Mouse (Mus musculus): ENCODE results near the gene Chrne.

Chrne gene

DNA sequence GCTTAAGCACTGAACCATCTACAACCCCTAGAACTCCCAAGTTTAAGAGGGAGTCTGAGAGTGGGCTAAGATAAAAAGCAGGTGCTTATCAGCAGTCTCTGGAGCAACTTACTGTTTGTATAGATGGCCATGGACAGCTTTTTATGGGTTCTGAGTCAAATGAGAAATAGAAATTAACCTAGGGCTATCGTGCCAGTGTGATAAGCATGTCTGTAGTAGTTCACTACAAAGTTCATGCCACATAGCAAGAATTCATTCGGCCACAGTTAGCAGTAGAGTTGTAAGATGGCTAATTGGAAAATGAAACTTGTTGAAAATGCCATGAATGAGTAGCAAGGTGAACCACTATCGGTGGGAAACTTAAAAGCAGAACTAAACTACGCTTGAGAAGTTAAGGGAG lies 29.5 kb upstream of the Chrne start:
- peaks cover 80% of the 10 kb centered on the region for H3K36me3 ChIP-seq (ENCODE audit: insufficient read depth, low read length)
- no peaks in the 10 kb centered on the region for H3K27me3 ChIP-seq (ENCODE audit: insufficient read depth, low read length)
- peak overlapping the region; percentile 98 for H3K4me3 ChIP-seq (replicated peaks; ENCODE audit: low read length)
- H3K4me1 ChIP-seq (replicated peaks; ENCODE audit: low read depth, low read length): peaks cover 71% of the 10 kb centered on the region
- no peak for TF ChIP-seq POU5F1 (IDR thresholded peaks at IDR 0.05; ENCODE audit: borderline replicate concordance, low read length)
- no peak for TF ChIP-seq NANOG (IDR thresholded peaks at IDR 0.05; ENCODE audit: borderline replicate concordance, low read length)
- no peak for TF ChIP-seq CTCF (conservative IDR thresholded peaks at IDR 0.05; ENCODE audit: low read length)
- peaks cover 47% of the 10 kb centered on the region for H3K9me3 ChIP-seq (ENCODE audit: low read length)

DNA sequence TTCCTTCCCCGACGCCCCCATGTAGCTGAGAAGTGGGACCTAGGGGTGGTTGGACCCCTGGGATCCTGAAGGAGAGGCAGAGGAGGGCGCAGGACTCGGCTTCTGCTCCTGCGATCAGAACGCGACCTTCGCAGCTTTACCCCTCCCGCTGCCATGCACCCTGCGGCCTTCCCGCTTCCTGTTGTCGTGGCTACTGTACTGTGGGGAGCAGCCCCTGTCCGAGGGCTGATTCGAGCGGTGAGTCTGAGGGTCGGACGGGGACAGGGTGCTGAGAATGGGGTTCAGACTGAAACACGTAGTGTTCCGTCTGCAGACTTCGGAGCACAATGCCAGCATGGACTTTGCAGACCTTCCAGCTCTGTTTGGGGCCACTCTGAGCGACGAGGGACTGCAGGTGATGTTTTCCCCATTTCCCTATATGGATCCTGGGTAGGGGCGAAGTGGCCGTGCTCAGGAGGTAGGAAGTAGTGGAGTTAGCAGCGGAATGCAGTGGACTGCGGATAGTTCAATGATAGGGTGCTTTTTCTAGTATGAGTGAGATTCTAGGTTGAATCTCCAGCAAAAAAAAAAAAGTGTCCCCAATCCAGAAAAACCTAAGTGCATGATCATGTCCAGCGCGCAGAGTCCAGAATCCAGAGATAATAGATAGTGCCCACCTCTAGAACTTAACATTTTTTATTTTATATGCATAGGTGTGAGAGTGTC lies 28.9 kb upstream of the Chrne start:
- TF ChIP-seq POU5F1 (IDR thresholded peaks at IDR 0.05; ENCODE audit: borderline replicate concordance, low read length): no peak
- no peak for TF ChIP-seq NANOG (IDR thresholded peaks at IDR 0.05; ENCODE audit: borderline replicate concordance, low read length)
- TF ChIP-seq CTCF (conservative IDR thresholded peaks at IDR 0.05; ENCODE audit: low read length): no peak
- Histone ChIP-seq H3K27me3 (ENCODE audit: insufficient read depth, low read length) (no peaks in the 10 kb centered on the region), H3K36me3 (ENCODE audit: insufficient read depth, low read length) (peaks cover 79% of the 10 kb centered on the region), H3K9me3 (ENCODE audit: low read length) (peaks cover 41% of the 10 kb centered on the region), H3K4me1 (replicated peaks; ENCODE audit: low read depth, low read length) (peaks cover 69% of the 10 kb centered on the region), H3K4me3 (replicated peaks; ENCODE audit: low read length) (peak overlapping the region; percentile 98)

DNA sequence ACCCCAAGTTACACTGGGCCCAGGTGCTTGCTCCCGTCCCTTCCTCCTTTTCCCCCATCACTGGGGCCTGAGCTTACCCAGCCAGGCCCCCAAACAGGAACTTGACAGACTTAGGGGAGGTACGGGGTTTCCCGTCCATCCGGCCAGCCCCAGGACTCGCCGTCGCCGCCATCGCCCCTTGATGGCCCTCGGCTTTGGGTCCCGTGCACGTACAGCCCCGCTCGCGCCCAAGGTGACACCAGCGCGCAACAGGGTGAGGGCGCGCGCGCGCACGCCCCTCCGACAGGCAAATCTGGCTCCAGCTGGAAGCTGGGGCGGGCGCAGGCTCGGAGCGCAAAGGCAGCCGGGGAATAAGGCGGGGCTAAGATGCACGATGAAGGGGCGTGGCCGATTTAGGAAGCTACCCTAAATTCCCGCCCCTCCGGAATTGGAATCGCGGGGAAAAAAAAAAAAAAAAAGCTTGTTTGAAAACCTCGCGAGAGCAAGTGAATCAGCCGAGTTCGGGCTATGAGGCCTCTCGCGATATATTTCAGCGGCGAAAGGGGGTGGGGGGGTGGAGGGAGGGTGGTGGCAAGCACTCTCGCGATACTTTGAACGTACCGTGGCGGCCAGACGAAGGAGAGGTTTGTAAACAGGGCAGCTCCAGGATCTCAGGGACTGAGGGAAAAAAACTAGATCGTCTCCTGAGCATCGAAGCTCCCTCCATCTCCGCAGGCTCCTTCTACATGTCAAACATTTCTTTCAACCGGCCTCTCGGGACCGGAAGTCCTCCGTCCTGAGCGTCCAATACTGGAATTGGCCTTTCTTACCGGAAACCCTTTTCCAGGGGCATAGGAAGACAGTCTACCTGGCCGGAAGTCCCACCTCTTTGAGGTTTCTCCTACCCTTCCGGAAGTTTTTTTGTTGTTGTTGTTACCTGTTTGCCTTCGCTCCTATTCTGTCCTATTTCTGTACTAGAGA lies 28.0 kb upstream of the Chrne start, which contains the start of the genes Rnf167 and Slc25a11:
TSS of gene Rnf167 (plus strand) at position 545 of the 960 bp plus-strand sequence.
TSS of gene Slc25a11 (minus strand) at position 789 of the 960 bp plus-strand sequence.
- peak within 1 kb of the TSS; percentile 98 for H3K4me3 ChIP-seq (replicated peaks; ENCODE audit: low read length)

DNA sequence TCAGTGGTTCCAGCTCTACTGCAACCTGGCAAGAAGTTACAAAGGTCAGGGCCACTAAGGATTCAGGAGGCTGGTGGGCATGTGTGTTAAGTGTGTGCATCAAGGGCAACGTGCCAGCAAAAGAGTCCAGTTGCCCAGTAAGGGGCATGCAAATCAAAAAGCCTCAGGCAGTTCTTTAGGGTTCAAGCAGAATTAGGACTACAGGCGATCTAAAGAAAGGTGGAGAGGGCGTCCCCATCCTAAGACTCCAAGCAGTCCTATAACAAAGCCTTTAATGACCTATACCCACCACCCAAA lies 27.2 kb upstream of the Chrne start:
- Histone ChIP-seq H3K4me1 (replicated peaks; ENCODE audit: low read depth, low read length) (peaks cover 54% of the 10 kb centered on the region), H3K9me3 (ENCODE audit: low read length) (peaks cover 24% of the 10 kb centered on the region), H3K27me3 (ENCODE audit: insufficient read depth, low read length) (no peaks in the 10 kb centered on the region), H3K36me3 (ENCODE audit: insufficient read depth, low read length) (peaks cover 67% of the 10 kb centered on the region), H3K4me3 (replicated peaks; ENCODE audit: low read length) (peak overlapping the region; percentile 92)
- no peak for TF ChIP-seq CTCF (conservative IDR thresholded peaks at IDR 0.05; ENCODE audit: low read length)
- TF ChIP-seq POU5F1 (IDR thresholded peaks at IDR 0.05; ENCODE audit: borderline replicate concordance, low read length): no peak
- no peak for TF ChIP-seq NANOG (IDR thresholded peaks at IDR 0.05; ENCODE audit: borderline replicate concordance, low read length)

More for the DNA sequence above, 28.0 kb upstream of the Chrne start, which contains the start of the genes Rnf167 and Slc25a11:
- H3K27me3 ChIP-seq (ENCODE audit: insufficient read depth, low read length): no peaks in the 10 kb centered on the region
- peaks cover 60% of the 10 kb centered on the region for H3K4me1 ChIP-seq (replicated peaks; ENCODE audit: low read depth, low read length)
- peaks cover 32% of the 10 kb centered on the region for H3K9me3 ChIP-seq (ENCODE audit: low read length)
- TF ChIP-seq CTCF (conservative IDR thresholded peaks at IDR 0.05; ENCODE audit: low read length) (no peak), POU5F1 (IDR thresholded peaks at IDR 0.05; ENCODE audit: borderline replicate concordance, low read length) (no peak), NANOG (IDR thresholded peaks at IDR 0.05; ENCODE audit: borderline replicate concordance, low read length) (no peak)
- peaks cover 75% of the 10 kb centered on the region for H3K36me3 ChIP-seq (ENCODE audit: insufficient read depth, low read length)

DNA sequence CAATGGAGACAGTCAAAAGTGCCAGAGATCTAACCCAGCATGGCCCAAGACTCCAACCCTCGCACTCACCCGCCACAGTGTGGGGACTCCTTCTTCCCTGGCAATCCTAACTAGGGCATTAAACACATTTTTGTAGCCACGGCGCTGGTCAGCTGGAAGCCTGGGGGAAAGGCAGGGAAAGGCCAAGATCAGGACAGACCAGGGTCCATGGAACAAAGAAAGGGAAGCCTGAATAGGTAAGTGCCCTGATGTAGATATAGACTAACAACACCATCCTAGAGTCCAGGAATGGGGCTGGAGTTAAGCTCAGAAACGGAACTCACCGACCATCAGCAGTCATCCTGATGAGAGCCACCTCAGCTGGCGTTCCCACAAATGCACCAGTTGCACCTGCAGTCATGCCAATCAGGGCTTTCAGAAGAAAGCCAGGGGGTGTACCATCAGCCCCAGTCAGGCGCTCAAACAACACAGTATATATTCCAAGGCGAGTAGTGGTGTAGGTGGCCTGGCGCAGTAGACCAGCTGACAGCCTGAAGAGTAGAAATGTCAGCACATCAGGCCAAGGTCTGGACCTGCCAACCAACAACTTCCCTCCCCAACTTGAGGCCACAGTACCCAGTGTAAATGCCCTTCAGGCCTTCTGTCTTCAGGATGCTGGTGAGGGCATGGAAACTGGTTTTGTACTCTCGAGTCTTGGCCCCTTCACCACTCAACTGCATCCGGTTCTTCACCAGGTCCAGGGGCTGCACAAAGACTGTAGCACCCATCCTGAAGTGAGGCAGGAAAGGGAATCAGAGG lies 26.6 kb upstream of the Chrne start:
- Histone ChIP-seq H3K36me3 (ENCODE audit: insufficient read depth, low read length) (peaks cover 61% of the 10 kb centered on the region), H3K4me3 (replicated peaks; ENCODE audit: low read length) (peak overlapping the region; percentile 92), H3K4me1 (replicated peaks; ENCODE audit: low read depth, low read length) (peaks cover 48% of the 10 kb centered on the region), H3K27me3 (ENCODE audit: insufficient read depth, low read length) (no peaks in the 10 kb centered on the region), H3K9me3 (ENCODE audit: low read length) (peaks cover 19% of the 10 kb centered on the region)
- no peak for TF ChIP-seq CTCF (conservative IDR thresholded peaks at IDR 0.05; ENCODE audit: low read length)
- no peak for TF ChIP-seq NANOG (IDR thresholded peaks at IDR 0.05; ENCODE audit: borderline replicate concordance, low read length)
- no peak for TF ChIP-seq POU5F1 (IDR thresholded peaks at IDR 0.05; ENCODE audit: borderline replicate concordance, low read length)

DNA sequence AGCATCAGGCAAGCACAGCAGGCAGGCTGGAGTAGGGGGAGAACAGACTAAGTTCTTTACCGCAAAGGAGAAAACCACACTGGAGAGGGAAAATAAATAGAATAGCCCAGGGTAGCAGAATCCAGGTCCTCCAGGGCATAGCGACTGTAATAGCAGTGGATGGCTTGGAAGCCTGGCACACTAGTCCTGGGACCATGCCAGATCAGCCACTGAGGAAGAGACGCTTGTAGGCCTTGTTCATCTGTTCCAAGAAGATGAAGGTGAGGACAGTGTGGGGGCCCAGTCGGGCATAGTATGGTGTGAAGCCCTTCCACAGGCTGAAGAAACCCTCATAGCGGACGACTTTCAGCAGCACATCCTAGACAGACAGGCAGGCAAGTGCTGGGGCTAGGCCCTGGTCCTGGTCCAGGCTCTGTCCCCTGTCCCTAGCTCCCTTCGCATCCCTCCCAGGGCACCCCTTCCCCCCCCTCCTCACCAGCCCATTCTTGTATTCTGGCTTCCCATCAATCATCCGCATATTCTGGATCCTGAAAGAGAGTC lies 25.6 kb upstream of the Chrne start:
- peaks cover 51% of the 10 kb centered on the region for H3K36me3 ChIP-seq (ENCODE audit: insufficient read depth, low read length)
- no peak overlapping the region for H3K4me3 ChIP-seq (replicated peaks; ENCODE audit: low read length)
- no peaks in the 10 kb centered on the region for H3K27me3 ChIP-seq (ENCODE audit: insufficient read depth, low read length)
- TF ChIP-seq CTCF (conservative IDR thresholded peaks at IDR 0.05; ENCODE audit: low read length) (no peak), NANOG (IDR thresholded peaks at IDR 0.05; ENCODE audit: borderline replicate concordance, low read length) (no peak)
- H3K4me1 ChIP-seq (replicated peaks; ENCODE audit: low read depth, low read length): peaks cover 41% of the 10 kb centered on the region
- peaks cover 8% of the 10 kb centered on the region for H3K9me3 ChIP-seq (ENCODE audit: low read length)

DNA sequence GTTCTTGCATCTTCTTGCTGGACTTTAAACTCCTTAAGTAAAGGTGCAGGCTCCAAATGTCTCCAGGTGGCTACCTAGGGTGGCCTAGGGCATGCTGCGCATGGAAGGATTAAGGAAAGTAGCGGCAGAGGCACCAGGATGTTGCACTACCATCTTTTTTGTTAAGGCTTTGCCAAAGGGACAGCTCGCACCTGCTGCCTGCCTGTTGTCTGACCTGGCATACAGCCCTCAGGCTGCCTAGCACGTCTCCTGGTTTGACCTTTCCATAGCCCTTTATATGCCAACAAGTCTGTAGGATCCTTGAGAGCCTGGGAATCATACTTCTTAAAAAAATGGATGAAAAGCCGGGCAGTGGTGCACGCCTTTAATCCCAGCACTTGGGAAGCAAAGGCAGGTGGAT lies 24.0 kb upstream of the Chrne start:
- Histone ChIP-seq H3K4me3 (replicated peaks; ENCODE audit: low read length) (no peak overlapping the region), H3K4me1 (replicated peaks; ENCODE audit: low read depth, low read length) (peaks cover 25% of the 10 kb centered on the region), H3K9me3 (ENCODE audit: low read length) (no peaks in the 10 kb centered on the region), H3K27me3 (ENCODE audit: insufficient read depth, low read length) (0 out of 2 replicates have a peak, but pooled peaks cover 3% of the 10 kb centered on the region), H3K36me3 (ENCODE audit: insufficient read depth, low read length) (peaks cover 36% of the 10 kb centered on the region)
- no peak for TF ChIP-seq CTCF (conservative IDR thresholded peaks at IDR 0.05; ENCODE audit: low read length)
- TF ChIP-seq NANOG (IDR thresholded peaks at IDR 0.05; ENCODE audit: borderline replicate concordance, low read length): no peak
- TF ChIP-seq POU5F1 (IDR thresholded peaks at IDR 0.05; ENCODE audit: borderline replicate concordance, low read length): no peak

Data from E14TG2a.4 (cell line).